Mouse (Mus musculus): ENCODE measurements around the gene Krt4.
A peak's percentile ranks its signal among the peaks of the same experiment; 100 is the strongest.

Gene Krt4

GRCm38 (mm10) chr15:101924635-101925034 is at the start of gene Krt4:
TSS of gene Krt4 (minus strand) at chr15:101924735.
- DNase-seq (ENCODE audit: extremely low read depth, low read depth, low spot score), result no peak

GRCm38 (mm10) chr15:101973414-101974077 is 49.0 kb upstream of the Krt4 start:
- no peak for DNase-seq (ENCODE audit: extremely low read depth, low read depth, low spot score)

GRCm38 (mm10) chr15:101970536-101970935 is 46.0 kb upstream of the Krt4 start:
- no peak for DNase-seq (ENCODE audit: extremely low read depth, low read depth, low spot score)

GRCm38 (mm10) chr15:101966808-101967207 is 42.3 kb upstream of the Krt4 start:
- DNase-seq (ENCODE audit: extremely low read depth, low read depth, low spot score), result no peak

- peak; percentile 97 for DNase-seq (ENCODE audit: extremely low read depth, low read depth, low spot score)
Observed at GRCm38 (mm10) chr15:101958891-101959290, 34.4 kb upstream of the Krt4 start.

- DNase-seq (ENCODE audit: extremely low read depth, low read depth, low spot score), result no peak
Observed at GRCm38 (mm10) chr15:101954187-101954586, 29.7 kb upstream of the Krt4 start, which contains the start of gene Krt78. TSS of gene Krt78 (minus strand) at chr15:101954287.

- DNase-seq (ENCODE audit: extremely low read depth, low read depth, low spot score), result no peak
Observed at GRCm38 (mm10) chr15:101952733-101953474, 28.4 kb upstream of the Krt4 start.

GRCm38 (mm10) chr15:101945430-101945829 is 20.9 kb upstream of the Krt4 start:
- DNase-seq (ENCODE audit: extremely low read depth, low read depth, low spot score), result no peak

GRCm38 (mm10) chr15:101941948-101942347 is 17.4 kb upstream of the Krt4 start:
- DNase-seq (ENCODE audit: extremely low read depth, low read depth, low spot score), result no peak

- peak; percentile 78 for DNase-seq (ENCODE audit: extremely low read depth, low read depth, low spot score)
Observed at GRCm38 (mm10) chr15:101940274-101940829, 15.8 kb upstream of the Krt4 start, which contains the start of gene Krt79. TSS of gene Krt79 (minus strand) at chr15:101940324.

- DNase-seq (ENCODE audit: extremely low read depth, low read depth, low spot score), result peak; percentile 79
Observed at GRCm38 (mm10) chr15:101938600-101939308, 14.2 kb upstream of the Krt4 start.

- DNase-seq (ENCODE audit: extremely low read depth, low read depth, low spot score), result peak; percentile 99
Observed at GRCm38 (mm10) chr15:101933024-101933423, 8.5 kb upstream of the Krt4 start.

- no peak for DNase-seq (ENCODE audit: extremely low read depth, low read depth, low spot score)
Observed at GRCm38 (mm10) chr15:101929666-101930065, 5.1 kb upstream of the Krt4 start.

- no peak for DNase-seq (ENCODE audit: extremely low read depth, low read depth, low spot score)
Observed at GRCm38 (mm10) chr15:101929087-101929486, 4.6 kb upstream of the Krt4 start.

- no peak for DNase-seq (ENCODE audit: extremely low read depth, low read depth, low spot score)
Observed at GRCm38 (mm10) chr15:101927340-101928080, 3.0 kb upstream of the Krt4 start.

GRCm38 (mm10) chr15:101925041-101925440 is 506 bp upstream of the Krt4 start:
- no peak for DNase-seq (ENCODE audit: extremely low read depth, low read depth, low spot score)

GRCm38 (mm10) chr15:101922296-101922695 is 2.2 kb downstream of the Krt4 start:
- DNase-seq (ENCODE audit: extremely low read depth, low read depth, low spot score), result no peak

GRCm38 (mm10) chr15:101916072-101916471 is 8.5 kb downstream of the Krt4 start:
- DNase-seq (ENCODE audit: extremely low read depth, low read depth, low spot score), result no peak

GRCm38 (mm10) chr15:101904849-101905248 is 19.7 kb downstream of the Krt4 start:
- no peak for DNase-seq (ENCODE audit: extremely low read depth, low read depth, low spot score)
